Mouse (Mus musculus): ENCODE results near the gene Nup160.

Nup160 gene

DNA sequence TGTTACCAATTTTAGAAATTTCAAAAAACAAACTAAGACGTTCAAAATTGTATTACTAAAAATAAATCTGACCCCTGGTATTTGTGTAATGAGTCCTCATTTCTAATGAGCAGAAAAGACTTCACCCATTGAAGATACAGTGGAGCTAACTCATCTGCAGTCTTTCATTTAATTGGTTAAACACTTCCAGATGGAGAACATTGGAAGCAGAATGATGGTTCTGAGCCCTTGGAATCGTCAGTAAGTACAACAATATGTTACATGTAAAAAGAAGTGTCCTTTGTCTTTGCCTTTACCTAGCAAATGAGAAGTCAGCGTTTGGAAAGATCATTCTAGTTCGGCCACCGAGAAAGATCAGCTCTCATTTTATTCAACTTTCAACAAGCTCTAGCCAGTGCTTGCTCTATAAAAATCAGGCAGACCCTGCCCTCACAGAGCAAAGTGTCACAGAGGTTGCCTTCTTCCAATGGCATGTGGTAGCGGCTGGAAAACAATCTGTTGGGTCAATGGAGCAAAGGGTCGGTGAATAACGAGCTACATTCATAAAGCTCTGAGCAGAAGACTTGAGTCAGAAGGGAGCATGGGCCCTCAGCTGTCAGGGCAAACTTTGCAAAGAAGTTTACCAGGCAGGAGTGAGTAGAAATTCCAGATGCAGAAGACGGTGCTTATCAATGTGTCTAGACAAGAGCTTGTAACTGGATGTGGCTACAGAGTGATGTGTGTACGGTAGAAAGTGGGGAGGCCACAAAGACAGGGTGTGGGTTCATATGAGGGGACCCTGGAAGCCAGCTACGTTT, 10.2 kb upstream of the Nup160 start:
- WGBS = 47% methylated on average over 11 of the region's 11 CpGs

DNA sequence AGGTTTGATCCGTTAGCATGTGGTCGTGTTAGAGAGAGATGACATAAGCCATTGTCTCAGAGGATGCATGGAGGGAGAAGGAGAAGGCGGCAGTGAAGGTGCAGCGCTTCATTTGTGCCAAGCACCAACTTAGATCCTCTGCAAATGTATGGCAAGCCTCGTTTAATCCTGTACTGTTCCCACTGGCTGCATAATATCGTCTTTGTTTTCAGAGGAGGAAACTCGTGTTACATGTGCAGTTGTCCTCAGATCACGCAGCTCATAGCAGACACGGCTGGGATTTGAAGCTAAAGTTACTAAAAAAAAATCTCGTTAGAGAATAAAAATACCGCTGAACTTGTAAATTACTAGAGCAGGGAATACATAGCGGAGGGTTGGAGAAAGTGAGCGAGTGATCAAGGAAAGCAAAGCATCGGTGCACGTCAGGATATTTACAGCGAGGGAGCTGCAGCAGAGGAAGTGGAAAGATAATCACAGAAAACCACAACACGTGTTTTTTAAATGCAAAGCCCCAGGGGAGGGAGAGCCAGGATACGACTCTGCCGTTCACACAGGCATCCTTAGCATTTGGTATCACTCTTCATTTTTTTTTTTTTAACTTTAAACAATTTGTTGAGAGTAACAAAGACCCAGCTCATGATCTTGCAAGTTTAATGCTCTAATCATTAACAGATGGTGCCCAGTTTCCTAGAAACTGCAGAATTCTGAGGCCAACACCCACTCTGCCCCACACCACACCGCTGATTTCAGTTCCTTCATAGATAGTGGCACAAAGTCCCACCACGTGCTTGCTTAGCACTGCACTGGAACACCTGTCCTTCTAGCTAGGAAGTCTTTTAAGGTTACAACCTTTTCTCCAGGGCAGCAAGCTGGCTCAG, 9.4 kb upstream of the Nup160 start:
- 7% methylated on average over 21 of the region's 21 CpGs for WGBS

- 67% methylated on average over 6 of the region's 6 CpGs for WGBS
These were observed 6.7 kb upstream of the Nup160 start for GRCm38 (mm10) chr2:90670343-90670742.

DNA sequence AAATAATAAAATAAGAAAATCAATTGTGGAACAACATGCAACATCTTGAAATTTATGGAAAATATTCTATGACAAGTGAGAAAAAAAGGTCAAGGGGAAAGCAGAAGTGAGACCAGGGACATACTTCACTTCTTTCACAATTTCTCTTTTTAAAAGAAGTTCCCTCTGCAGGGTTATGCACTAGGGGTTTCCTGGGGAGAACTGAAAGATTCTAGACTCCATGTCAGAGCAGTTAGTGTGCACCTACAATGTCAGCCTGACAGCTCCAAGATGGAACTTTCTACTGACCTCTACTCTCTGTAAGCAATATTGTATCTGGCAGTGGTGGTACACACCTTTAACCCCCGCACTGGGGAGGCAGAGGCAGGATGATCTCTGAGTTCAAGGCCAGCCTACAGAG, 3.7 kb upstream of the Nup160 start:
- WGBS = 100% methylated on average over 1 of the region's 1 CpGs

DNA sequence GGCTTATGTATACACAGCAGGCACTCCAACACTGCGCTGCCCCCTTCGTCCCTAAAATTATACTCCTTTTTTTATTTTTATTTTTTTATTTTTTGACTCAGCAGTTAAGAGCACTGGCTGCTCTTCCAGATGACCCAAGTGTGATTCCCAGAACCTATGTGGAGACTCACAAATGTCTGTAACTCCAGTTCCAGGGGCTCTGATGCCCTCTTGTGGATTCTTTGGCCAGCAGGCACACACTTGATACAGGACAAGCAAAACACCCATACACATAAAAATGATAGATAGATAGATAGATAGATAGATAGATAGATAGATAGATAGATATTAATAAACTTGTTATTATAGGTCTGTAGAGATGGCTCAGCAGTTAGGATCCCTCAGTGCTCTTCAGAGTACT, 2.5 kb upstream of the Nup160 start:
- 92% methylated on average over 2 of the region's 2 CpGs for WGBS

DNA sequence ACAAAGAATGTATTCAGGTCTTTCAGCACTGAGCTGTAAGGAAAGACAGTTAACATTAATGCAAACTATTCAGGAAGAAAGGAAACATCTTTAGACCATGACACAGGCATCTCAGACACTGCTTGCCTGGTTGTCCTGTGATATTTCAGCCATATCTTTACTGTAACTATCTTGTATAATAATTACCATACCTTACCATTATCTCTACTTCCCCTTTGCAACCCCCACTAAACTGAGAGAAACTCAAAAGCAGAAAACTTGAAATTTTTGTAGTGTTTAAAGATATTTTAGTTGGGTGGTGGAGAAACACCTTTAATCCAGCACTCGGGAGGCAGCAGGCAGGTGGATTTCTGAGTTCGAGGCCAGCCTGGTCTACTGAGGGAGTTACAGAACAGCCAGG, 1.5 kb upstream of the Nup160 start:
- whole genome bisulfite sequencing = 86% methylated on average over 2 of the region's 2 CpGs

GRCm38 (mm10) chr2:90678256-90679060, 1.4 kb downstream of the Nup160 start:
- 31% methylated on average over 26 of the region's 26 CpGs for WGBS

DNA sequence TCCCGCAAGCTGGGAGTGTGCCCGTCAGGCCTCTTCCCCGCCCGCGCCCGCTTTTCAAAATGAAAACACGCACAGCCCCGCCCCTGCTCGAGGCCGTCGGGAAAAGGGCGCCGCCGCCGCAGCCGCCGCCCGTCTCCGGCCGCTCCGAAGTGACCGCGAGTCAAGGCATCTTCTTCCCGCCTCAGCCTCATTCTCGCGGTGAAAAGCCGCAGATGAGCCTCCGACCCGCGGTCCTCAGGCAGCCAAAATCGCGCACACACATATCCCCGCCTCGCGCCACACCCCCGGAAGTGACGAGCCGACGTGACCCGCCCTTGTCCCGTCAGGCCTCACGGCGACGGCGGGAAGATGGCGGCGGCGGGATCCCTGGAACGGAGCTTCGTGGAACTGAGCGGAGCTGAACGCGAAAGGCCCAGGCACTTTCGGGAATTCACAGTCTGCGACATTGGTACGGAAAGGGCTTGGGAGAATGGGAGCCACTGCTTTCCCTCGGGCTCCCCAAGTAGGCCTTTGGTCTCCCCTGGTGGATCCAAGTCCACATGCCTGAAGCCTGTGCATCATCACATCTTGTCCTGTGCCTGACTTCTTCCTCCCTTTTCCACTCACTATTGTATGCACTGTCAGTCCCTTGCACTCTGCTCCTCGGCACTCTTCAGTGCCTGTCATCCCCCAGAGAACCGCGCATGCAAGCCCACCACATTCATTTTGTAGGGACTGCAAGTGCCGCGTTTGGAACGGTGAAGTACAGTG, 2.2 kb downstream of the Nup160 start:
- under 1% methylated on average over 63 of the region's 63 CpGs for WGBS

DNA sequence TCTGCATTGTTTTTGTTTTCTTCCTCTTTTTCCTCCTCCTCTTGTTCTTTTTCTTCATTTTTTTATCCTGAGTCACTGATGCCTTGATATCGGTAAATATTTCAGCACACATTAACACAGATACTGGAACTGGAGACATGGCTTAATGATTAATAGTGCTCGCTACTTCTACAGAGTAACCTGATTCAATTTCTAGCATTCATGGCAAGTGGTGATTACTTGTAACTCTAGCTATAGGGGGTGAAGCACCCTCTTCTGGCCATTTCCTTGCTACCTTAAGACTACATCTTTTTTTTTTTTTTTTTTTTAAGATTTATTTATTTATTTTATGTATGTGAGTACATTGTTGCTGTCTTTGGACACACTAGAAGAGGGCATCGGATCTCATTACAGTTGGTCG, 23.9 kb downstream of the Nup160 start:
- WGBS = 88% methylated on average over 4 of the region's 4 CpGs

DNA sequence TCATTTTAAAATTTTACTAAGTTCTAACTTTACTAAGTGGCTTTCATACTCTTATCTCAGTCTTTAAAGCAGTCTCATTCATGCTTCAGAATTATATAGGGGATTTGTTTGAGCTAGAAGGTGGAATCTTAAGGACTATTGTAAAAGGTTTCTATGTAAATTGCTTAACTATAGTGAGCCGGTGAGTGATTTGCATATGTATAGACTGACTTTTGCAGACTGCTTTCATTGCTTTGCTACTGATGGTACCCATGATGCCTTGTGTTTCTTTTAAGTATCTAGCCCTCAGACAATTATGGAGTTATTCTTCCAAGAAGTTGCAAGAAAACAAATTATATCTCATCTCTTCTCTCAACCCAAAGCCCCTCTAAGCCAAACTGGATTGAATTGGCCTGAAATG, 31.5 kb downstream of the Nup160 start:
- WGBS = 39% methylated on average over 1 of the region's 1 CpGs

DNA sequence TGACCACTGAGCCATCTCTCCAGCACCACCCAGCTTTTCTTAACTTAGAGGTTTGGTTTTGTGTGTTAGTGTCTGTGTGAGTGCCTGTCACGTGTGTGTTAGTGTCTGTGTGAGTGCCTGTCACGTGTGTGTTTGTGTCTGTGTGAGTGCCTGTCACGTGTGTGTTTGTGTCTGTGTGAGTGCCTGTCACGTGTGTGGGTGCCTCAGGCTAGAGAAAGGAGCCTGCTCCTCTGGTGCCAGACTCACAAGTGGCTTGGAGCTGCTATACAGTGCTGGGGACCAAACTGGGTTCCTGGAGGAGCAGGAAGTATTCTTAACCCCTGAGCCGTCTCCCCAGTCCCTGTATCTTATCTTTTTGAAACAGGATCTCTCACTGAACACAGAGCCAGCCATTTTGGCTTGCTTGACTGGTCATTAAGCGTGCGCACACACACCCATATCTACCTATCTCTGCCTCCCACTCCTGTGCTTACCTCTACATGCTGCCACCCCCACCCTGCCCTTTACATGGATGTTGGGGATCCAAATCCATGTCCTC, 38.6 kb downstream of the Nup160 start:
- 96% methylated on average over 7 of the region's 7 CpGs for WGBS

DNA sequence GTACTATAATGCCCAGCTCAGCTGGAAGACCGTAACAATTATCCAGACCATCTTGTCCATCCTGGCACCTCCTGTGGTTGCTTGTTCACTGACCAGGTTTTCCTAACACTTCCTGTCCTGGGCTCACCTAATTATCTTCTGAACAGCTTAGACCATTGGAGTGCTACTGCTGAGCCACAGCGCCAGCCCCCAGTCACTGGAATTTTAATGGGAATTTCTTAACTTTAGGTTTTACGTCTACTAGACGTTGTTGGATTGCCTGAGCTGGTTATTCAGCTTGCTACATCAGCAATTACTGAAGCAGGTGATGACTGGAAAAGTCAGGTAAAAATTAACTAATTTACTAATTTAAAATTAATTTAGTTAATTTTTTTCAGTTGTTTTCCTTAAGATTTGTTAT, 40.4 kb downstream of the Nup160 start:
- 91% methylated on average over 4 of the region's 4 CpGs for WGBS

GRCm38 (mm10) chr2:90717948-90718347, 40.9 kb downstream of the Nup160 start:
- 59% methylated on average over 5 of the region's 5 CpGs for WGBS

GRCm38 (mm10) chr2:90726818-90727217, 49.8 kb downstream of the Nup160 start:
- 96% methylated on average over 3 of the region's 3 CpGs for WGBS

DNA sequence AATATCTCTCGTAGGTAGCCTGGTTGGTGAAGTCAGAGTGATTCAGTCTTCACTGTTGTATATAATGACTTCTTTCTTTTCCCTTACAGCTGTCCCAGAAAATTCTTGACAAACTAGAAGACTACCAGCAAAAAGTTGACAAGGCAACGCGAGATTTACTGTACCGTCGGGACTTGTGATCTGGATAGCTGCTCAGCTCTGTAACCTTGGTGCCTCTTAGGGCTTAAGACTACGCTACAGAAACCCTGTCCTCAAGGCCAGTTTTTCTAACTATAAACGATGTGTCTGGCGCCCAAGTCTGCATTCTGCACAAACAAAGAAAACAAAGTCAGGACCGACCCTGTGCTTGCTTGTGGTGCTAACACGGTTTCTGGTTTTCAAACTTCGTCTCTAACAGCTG, 58.3 kb downstream of the Nup160 start:
- 91% methylated on average over 11 of the region's 11 CpGs for WGBS

- 97% methylated on average over 3 of the region's 3 CpGs for WGBS
These were observed 61.8 kb downstream of the Nup160 start for GRCm38 (mm10) chr2:90738801-90739200.

DNA sequence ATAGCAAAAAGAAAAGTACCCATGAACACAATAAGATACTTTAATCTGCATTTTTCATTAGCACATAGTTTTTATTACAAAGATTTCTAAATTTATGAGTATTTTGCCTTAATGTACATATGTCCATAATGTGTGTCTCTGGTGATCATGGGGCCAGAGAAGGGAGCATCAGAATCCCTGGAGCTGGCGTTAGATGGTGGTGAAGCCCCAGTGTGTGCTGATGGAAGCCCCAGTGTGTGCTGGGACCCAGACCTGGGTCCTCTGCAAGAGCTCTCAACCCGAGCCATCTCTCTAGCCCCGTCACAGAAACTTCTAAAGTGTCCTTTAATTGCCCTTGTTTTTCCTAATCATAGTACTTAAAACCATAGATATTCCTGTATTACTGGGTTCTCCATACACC, 62.3 kb downstream of the Nup160 start:
- WGBS = 95% methylated on average over 3 of the region's 3 CpGs

GRCm38 (mm10) chr2:90739921-90740320, 62.9 kb downstream of the Nup160 start:
- 92% methylated on average over 5 of the region's 5 CpGs for WGBS

GRCm38 (mm10) chr2:90744285-90745052, 67.5 kb downstream of the Nup160 start:
- WGBS = 62% methylated on average over 12 of the region's 12 CpGs

DNA sequence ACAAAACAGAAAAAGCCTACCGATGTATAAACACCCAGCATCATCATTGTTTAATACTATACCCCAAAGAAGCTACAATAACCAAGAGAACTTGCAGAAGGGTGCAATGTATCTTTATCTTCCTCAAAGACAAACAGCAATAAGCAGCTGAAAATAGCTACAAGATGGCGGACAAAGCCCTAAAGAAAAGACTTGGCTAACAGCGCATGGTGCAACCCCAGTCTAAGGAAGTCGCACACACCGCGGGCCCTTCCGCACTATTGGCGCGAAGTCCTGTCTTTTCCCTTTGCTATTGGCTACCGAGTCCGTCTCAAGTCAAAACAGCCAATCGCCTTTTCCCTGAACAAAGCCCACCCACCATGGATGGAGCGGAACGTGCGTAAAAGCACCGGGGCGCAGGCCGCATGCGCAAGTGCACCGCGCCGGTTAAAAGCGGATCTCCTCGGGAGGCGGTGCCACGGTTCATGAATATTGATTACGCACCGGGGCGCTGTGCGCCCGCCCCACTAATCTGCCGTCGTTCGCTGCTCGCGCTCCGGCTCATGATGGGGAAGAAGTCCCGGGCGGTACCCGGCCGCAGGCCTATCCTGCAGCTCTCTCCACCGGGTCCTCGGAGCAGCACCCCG, 68.2 kb downstream of the Nup160 start, which contains the start of gene Fnbp4:
TSS of gene Fnbp4 (plus strand) at position 318 of the 626 bp plus-strand sequence.
- WGBS = under 1% methylated on average over 44 of the region's 44 CpGs

Measured in cerebral cortex, adult 2 months (tissue).